Mouse (Mus musculus): ENCODE measurements around the gene Krt75. TPM values are rescaled to one million over a fixed set of nuclear protein-coding genes. Genes with fewer than 3 reads are reported as not detected.

Krt75 gene
- polyA plus RNA-seq (2015; fragmentation: Nextera tagmentation; extraction: Ambion mirVana) = not detected in 2 replicates

DNA sequence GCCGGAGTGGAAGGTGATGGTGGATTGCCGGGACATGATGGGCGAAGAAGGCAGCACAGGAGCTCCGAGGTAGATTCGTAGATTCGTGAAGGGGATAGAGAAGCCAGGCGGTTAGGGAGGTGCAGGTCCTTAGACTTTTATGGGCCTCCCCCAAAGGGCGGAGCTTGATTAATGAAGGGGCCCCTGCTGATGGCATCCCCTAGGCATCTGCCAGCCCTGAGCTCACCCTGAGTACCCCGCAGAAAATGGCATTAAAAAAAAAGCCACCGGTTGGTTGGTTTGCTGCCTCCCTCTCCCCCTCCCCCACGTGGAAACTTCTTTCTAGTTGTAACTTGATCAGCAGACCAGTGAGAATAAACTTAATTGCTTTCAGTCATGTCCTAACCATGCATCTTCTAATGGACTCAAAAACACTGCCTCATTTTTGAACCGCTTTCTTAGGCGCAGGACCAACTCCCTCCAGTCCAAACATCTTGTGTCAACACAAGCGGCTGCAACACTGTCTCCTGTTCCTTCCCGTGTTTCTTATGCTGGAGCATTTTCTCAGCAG, at the start of gene Krt75:
Gene Krt75, minus strand, starts transcription at position 109 of the 550 bp plus-strand sequence.
- H3K4me2 ChIP-seq = no peak within 1 kb of the TSS
- H3K9me3 ChIP-seq (replicated peaks) = no peaks in the 10 kb centered on the region
- no peak for ATAC-seq (ENCODE audit: insufficient read depth)
- no peaks in the 10 kb centered on the region; the same call in 1 of the 2 replicates for H3K27me3 ChIP-seq
- H3K27ac ChIP-seq (replicated peaks) = no peak within 1 kb of the TSS
- no peak within 1 kb of the TSS for H3K4me3 ChIP-seq (replicated peaks)
- H3K4me1 ChIP-seq (replicated peaks) = no peaks in the 10 kb centered on the region
- H3K36me3 ChIP-seq (replicated peaks) = no peaks in the 10 kb centered on the region
- 48% methylated on average over 15 of the region's 15 CpGs for WGBS (ENCODE audit: insufficient replicate concordance)
- no peak within 1 kb of the TSS for H3K9ac ChIP-seq

DNA sequence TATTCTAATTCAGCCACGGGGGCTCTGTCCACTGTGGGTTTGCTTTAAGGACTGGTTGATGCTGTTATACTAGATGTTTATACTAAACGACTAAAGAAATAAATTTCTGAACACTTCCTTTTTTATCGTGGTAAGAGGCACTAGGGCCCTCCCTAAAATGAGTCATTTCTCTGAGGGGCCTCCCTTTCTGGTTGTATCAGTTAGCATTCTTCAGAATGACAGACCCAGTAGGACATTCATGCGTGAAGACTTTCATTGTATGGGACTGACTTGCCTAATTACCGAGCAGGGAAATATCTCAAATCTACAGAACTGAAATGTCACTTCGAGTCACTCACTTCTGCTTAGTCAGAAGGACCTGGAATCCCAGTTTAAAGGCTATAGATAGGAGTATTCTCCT, 25.4 kb upstream of the Krt75 start:
- H3K36me3 ChIP-seq (replicated peaks) = no peaks in the 10 kb centered on the region
- H3K9me3 ChIP-seq (replicated peaks) = no peaks in the 10 kb centered on the region
- WGBS (ENCODE audit: insufficient replicate concordance) = 40% methylated on average over 6 of the region's 6 CpGs
- H3K4me1 ChIP-seq (replicated peaks) = no peaks in the 10 kb centered on the region
- ATAC-seq (ENCODE audit: insufficient read depth) = no peak
- no peaks in the 10 kb centered on the region for H3K27me3 ChIP-seq
- H3K4me2 ChIP-seq = no peak overlapping the region
- H3K9ac ChIP-seq = no peak overlapping the region
- no peak overlapping the region for H3K27ac ChIP-seq (replicated peaks)
- H3K4me3 ChIP-seq (replicated peaks) = no peak overlapping the region

DNA sequence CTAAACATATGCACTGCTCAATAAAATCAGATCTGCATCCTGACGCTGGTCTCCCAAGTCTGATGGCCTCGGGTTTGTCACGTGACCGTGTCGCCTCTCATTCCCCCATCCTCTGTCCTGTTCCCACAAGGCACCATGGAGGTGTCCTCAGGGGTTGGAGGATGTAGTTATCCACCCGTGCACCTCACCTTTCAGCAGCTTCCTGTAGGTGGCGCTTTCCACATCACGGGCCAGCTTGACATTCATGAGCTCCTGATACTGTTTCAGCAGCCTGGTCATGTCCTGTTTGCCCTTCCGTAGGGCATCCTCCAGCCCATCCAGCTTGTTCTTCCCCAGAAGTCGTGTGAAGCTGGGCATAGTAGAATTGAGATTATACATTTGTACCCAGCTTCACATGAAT, 14.5 kb upstream of the Krt75 start:
- H3K27ac ChIP-seq (replicated peaks) = no peak overlapping the region
- no peak overlapping the region for H3K4me3 ChIP-seq (replicated peaks)
- H3K9ac ChIP-seq = no peak overlapping the region
- H3K4me1 ChIP-seq (replicated peaks) = no peaks in the 10 kb centered on the region
- no peak for ATAC-seq (ENCODE audit: insufficient read depth)
- no peaks in the 10 kb centered on the region for H3K36me3 ChIP-seq (replicated peaks)
- H3K9me3 ChIP-seq (replicated peaks) = no peaks in the 10 kb centered on the region
- H3K27me3 ChIP-seq = no peaks in the 10 kb centered on the region
- no peak overlapping the region for H3K4me2 ChIP-seq
- whole genome bisulfite sequencing (ENCODE audit: insufficient replicate concordance) = 58% methylated on average over 10 of the region's 10 CpGs

DNA sequence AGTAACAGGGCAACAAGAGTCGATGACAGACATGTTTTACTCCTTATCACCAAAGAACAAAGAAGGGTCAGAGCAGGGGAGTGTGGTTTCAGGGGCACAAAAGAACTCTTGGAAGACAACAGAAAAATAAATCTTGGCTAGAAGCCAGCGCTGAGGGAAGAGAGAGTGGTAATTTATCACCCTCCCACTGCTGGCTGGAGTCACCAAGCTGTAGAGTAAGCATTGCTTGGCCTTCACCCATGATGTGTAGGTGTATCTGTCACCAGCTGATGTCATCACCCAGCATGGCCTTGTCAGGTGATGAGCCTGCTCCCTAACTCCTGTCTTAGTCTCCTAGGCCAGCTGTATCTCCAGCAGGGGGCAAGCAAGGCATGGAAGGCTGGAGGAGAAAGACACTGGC, 10.8 kb upstream of the Krt75 start:
- H3K27ac ChIP-seq (replicated peaks) = no peak overlapping the region
- no peaks in the 10 kb centered on the region for H3K36me3 ChIP-seq (replicated peaks)
- no peak overlapping the region for H3K4me2 ChIP-seq
- no peaks in the 10 kb centered on the region for H3K4me1 ChIP-seq (replicated peaks)
- no peak for ATAC-seq (ENCODE audit: insufficient read depth)
- H3K9me3 ChIP-seq (replicated peaks) = no peaks in the 10 kb centered on the region
- no peaks in the 10 kb centered on the region for H3K27me3 ChIP-seq
- H3K4me3 ChIP-seq (replicated peaks) = no peak overlapping the region
- 10% methylated on average over 2 of the region's 2 CpGs for WGBS (ENCODE audit: insufficient replicate concordance)
- no peak overlapping the region for H3K9ac ChIP-seq

DNA sequence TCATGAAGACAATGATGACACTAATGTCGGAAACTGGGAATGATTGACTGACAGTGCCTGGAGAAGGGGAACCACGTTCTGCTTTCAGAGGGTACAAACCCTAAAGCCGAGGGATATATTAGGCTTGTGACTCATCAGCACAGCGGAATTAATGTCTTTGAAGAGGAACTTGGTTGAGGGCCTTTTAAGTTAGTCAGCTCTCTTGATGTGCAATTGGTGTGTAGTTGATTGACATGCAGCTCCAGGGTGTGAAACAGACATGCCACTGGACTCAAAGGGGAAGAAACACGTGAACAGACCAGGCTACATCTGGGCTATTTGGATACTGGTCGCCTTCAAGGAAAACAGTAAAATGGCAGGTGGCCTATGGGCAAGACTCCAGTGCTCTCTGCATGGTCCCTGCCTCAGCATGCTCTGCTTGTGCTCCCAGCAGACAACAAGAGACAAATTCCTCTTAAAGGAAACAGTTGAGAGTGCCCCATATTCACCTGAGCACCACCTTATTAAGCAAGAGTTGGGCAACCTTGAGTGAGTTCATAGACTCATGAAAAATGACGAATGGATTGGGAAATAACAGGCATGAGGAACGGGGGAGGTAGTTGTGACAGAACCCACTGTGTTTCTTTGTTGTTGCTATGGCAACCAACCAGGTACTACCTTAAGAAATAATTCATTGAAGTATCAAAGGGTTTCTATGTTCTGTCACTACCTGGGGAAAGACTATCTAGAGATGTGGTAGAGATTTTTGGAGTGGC, 9.7 kb upstream of the Krt75 start:
- Histone ChIP-seq H3K4me1 (replicated peaks) (no peaks in the 10 kb centered on the region), H3K9ac (no peak overlapping the region), H3K27me3 (no peaks in the 10 kb centered on the region), H3K4me2 (no peak overlapping the region), H3K4me3 (replicated peaks) (no peak overlapping the region), H3K27ac (replicated peaks) (no peak overlapping the region), H3K36me3 (replicated peaks) (no peaks in the 10 kb centered on the region), H3K9me3 (replicated peaks) (no peaks in the 10 kb centered on the region)
- WGBS (ENCODE audit: insufficient replicate concordance) = 52% methylated on average over 8 of the region's 8 CpGs
- ATAC-seq (ENCODE audit: insufficient read depth) = no peak

DNA sequence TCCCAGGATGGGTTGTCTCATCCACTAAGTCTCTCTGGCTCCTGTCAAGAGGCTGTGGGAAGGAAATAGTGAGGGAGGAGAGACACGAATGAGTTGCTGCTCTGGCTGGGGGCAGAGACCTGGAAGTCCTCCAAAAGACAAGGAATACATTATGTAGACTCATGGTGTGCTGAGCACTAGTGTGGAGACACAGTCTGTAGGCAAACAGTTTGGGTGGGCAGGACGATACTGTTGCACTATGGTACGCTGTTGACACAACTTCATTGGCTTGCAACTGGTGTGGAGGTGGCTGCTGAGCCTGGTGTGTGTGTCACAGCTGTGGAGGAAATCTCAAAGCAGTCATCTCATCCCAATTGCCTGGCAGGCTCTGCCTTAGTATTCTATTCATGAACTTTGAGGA, 8.0 kb upstream of the Krt75 start:
- Histone ChIP-seq H3K4me1 (replicated peaks) (no peaks in the 10 kb centered on the region), H3K27ac (replicated peaks) (no peak overlapping the region), H3K9me3 (replicated peaks) (no peaks in the 10 kb centered on the region), H3K36me3 (replicated peaks) (no peaks in the 10 kb centered on the region), H3K4me2 (no peak overlapping the region), H3K4me3 (replicated peaks) (no peak overlapping the region), H3K9ac (no peak overlapping the region), H3K27me3 (no peaks in the 10 kb centered on the region)
- WGBS (ENCODE audit: insufficient replicate concordance) = 46% methylated on average over 3 of the region's 3 CpGs
- ATAC-seq (ENCODE audit: insufficient read depth) = no peak

DNA sequence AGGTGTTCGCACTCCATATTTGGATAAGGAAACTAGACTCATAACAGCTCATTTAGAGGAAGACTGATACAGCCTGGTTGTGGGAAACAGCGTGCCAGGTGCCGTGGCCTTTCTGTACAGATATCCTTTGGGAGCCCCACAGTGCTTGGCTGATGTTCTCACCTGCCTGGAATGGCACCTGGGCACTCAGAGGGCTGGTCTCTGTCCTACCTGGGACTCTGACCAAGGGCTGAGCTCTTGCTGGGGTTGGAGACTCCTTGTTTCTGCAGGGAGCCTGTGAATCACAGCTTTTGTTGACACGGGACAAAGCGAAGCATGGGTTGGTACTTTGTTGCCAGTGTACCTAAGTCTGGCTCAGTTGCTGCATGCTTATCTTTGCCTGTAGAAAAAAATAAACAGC, 1.8 kb upstream of the Krt75 start:
- Histone ChIP-seq H3K27me3 (no peaks in the 10 kb centered on the region; the same call in 1 of the 2 replicates), H3K4me3 (replicated peaks) (no peak overlapping the region), H3K36me3 (replicated peaks) (no peaks in the 10 kb centered on the region), H3K4me2 (no peak overlapping the region), H3K27ac (replicated peaks) (no peak overlapping the region), H3K9ac (no peak overlapping the region), H3K9me3 (replicated peaks) (no peaks in the 10 kb centered on the region), H3K4me1 (replicated peaks) (no peaks in the 10 kb centered on the region)
- WGBS (ENCODE audit: insufficient replicate concordance) = 54% methylated on average over 5 of the region's 5 CpGs
- ATAC-seq (ENCODE audit: insufficient read depth) = no peak

DNA sequence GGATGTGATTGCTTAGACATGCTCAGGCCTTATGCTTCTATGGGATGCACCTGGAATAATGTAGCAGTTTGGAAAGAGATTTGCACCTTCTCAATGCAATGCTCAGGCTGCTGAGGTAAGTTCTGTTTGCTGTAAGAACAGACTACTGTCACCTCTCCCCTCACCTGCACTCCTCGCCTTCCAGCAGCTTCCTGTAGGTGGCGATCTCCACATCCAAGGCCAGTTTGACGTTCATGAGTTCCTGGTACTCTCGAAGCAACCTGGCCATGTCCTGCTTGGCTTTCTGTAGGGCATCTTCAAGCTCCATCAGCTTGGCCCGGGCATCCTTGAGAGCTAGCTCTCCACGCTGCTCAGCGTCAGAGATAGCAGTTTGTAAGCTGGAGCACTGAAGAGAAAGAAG, 5.9 kb downstream of the Krt75 start:
- no peaks in the 10 kb centered on the region for H3K36me3 ChIP-seq (replicated peaks)
- H3K4me2 ChIP-seq = no peak overlapping the region
- WGBS (ENCODE audit: insufficient replicate concordance) = 28% methylated on average over 7 of the region's 7 CpGs
- no peaks in the 10 kb centered on the region for H3K9me3 ChIP-seq (replicated peaks)
- no peak overlapping the region for H3K4me3 ChIP-seq (replicated peaks)
- no peak overlapping the region for H3K27ac ChIP-seq (replicated peaks)
- H3K27me3 ChIP-seq = no peaks in the 10 kb centered on the region
- no peaks in the 10 kb centered on the region for H3K4me1 ChIP-seq (replicated peaks)
- no peak overlapping the region for H3K9ac ChIP-seq
- no peak for ATAC-seq (ENCODE audit: insufficient read depth)

DNA sequence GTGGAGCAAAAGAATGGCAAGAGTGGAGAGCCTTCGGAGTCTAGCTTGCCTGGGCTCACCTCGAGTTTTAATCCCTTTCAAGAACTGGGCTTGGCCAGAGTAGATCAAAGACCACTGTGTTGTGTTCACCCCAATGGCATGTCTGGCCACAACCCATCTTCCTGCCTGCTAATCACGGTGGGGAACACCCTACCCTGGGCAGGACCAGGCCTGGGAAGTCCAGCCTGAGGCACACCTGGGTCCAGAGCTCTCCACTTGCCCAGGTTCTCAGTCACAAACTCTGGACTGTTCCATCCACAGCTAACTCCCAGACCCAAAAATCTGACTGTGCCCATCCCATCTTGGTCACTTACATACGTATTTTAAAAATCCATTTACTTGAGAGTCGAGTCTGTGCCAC, 10.9 kb downstream of the Krt75 start, which contains the start of gene Krt90:
Gene Krt90, minus strand, starts transcription at position 101 of the 400 bp plus-strand sequence.
- H3K9me3 ChIP-seq (replicated peaks) = no peaks in the 10 kb centered on the region
- H3K4me1 ChIP-seq (replicated peaks) = no peaks in the 10 kb centered on the region
- 43% methylated on average over 5 of the region's 5 CpGs for WGBS (ENCODE audit: insufficient replicate concordance)
- H3K27ac ChIP-seq (replicated peaks) = no peak within 1 kb of the TSS
- no peak within 1 kb of the TSS for H3K4me3 ChIP-seq (replicated peaks)
- no peak within 1 kb of the TSS for H3K9ac ChIP-seq
- H3K36me3 ChIP-seq (replicated peaks) = no peaks in the 10 kb centered on the region
- ATAC-seq (ENCODE audit: insufficient read depth) = no peak
- H3K4me2 ChIP-seq = no peak within 1 kb of the TSS
- no peaks in the 10 kb centered on the region for H3K27me3 ChIP-seq

DNA sequence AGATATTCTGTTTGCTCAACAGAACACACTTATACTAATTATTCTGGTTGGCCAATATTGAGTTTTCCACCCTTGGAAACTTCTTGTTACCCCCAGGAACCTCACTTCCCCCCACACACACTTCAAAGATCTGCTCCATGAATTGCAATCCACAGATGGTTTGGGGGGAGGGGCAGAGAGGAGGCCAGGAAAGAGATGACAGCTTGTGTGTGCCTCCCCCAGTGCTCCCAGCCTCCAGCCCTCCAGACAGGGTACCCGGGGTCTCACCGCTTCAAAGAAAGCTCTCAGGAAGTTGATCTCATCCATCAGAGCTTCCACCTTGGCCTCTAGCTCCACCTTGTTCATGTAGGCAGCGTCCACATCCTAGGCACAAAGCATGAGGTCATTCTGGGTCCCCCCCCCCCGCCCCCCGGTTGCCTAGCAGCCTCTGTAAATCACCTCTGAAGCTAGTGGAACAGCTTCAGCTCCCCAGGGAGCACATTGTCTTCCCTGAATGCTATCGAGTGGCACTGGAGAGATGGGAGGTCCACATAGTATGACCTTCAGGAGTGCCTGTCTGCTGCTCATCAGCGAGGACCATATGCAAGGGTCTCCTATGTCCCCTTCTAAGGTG, 15.6 kb downstream of the Krt75 start:
- no peak overlapping the region for H3K27ac ChIP-seq (replicated peaks)

DNA sequence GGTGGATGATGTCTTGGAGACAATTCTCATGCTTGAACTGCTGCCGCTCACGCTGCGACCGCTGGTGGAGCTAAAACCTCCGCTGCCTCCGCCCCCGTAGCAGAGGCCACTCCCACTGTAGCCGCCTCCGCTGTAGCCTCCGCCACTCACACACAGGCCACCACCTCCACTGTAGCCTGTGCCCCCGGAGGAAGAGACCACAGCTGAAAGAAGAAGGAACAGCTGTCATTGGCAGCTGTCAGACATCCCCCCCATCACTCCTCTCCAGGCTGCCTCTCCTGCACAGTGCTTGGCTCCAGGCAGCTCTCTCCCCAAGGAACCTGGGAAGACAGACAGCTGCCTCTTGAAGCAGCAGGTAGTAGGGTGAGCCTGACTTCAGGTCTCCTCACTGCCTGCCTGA, 20.5 kb downstream of the Krt75 start:
- ATAC-seq (ENCODE audit: insufficient read depth) = no peak

More for the DNA sequence above, 15.6 kb downstream of the Krt75 start:
- H3K4me3 ChIP-seq (replicated peaks) = no peak overlapping the region
- 9% methylated on average over 7 of the region's 7 CpGs for WGBS (ENCODE audit: insufficient replicate concordance)
- H3K27me3 ChIP-seq = peaks cover 3% of the 10 kb centered on the region; the same call in 1 of the 2 replicates
- no peak for ATAC-seq (ENCODE audit: insufficient read depth)
- H3K4me1 ChIP-seq (replicated peaks) = no peaks in the 10 kb centered on the region
- no peak overlapping the region for H3K9ac ChIP-seq
- no peaks in the 10 kb centered on the region for H3K36me3 ChIP-seq (replicated peaks)
- H3K4me2 ChIP-seq = no peak overlapping the region
- no peaks in the 10 kb centered on the region for H3K9me3 ChIP-seq (replicated peaks)

More for the DNA sequence above, 20.5 kb downstream of the Krt75 start:
- H3K4me2 ChIP-seq = no peak overlapping the region
- H3K27me3 ChIP-seq = peaks cover 8% of the 10 kb centered on the region
- H3K9ac ChIP-seq = no peak overlapping the region
- no peak overlapping the region for H3K27ac ChIP-seq (replicated peaks)
- no peaks in the 10 kb centered on the region for H3K36me3 ChIP-seq (replicated peaks)
- WGBS (ENCODE audit: insufficient replicate concordance) = 3% methylated on average over 10 of the region's 11 CpGs
- H3K4me1 ChIP-seq (replicated peaks) = no peaks in the 10 kb centered on the region
- H3K4me3 ChIP-seq (replicated peaks) = no peak overlapping the region
- no peaks in the 10 kb centered on the region for H3K9me3 ChIP-seq (replicated peaks)
